Mouse (Mus musculus) midbrain, embryonic 11.5 days (tissue): ENCODE measurements around the gene Pnmt. TPM values are rescaled to one million over a fixed set of nuclear protein-coding genes. Genes with fewer than 3 reads are reported as not detected.

Source experiments
- ATAC-seq: fragments of 200-750 bp; cut with Nextera tagmentation; 2 replicates; pipeline ENCODE4 v1.8.0; 2017; ENCODE audit warnings: moderate TSS enrichment, moderate library complexity; ENCODE audit not compliant: low FRiP score
- DNase-seq: peaks from one replicate; pipeline ENCODE4 v3.0.0; 2015; ENCODE audit warnings: low spot score; ENCODE audit errors: missing footprints
- H3K27ac ChIP-seq: fragments of 300-500 bp; sonication (generic); 2 replicates; pipeline ENCODE4 v1.5.1; 2014; ENCODE audit warnings: low read depth, low read length
- H3K27me3 ChIP-seq: fragments of 300-500 bp; sonication (generic); 2 replicates; pipeline ENCODE4 v1.6.1; 2014; ENCODE audit warnings: mild to moderate bottlenecking, low read length, moderate library complexity, mixed read lengths; ENCODE audit not compliant: control insufficient read depth, insufficient read depth
- H3K36me3 ChIP-seq: fragments of 300-500 bp; sonication (generic); 2 replicates; pipeline ENCODE4 v1.6.1; 2014; ENCODE audit warnings: mild to moderate bottlenecking, low read length, moderate library complexity, mixed read lengths; ENCODE audit not compliant: control insufficient read depth, insufficient read depth
- H3K4me1 ChIP-seq: fragments of 300-500 bp; sonication (generic); 2 replicates; pipeline ENCODE4 v1.6.1; 2014; ENCODE audit warnings: low read length; ENCODE audit not compliant: control insufficient read depth, insufficient read depth
- H3K4me2 ChIP-seq: fragments of 300-500 bp; sonication (generic); 2 replicates; pipeline ENCODE4 v1.6.1; 2014; ENCODE audit warnings: mild to moderate bottlenecking, moderate library complexity
- H3K4me3 ChIP-seq: fragments of 300-500 bp; sonication (generic); 2 replicates; pipeline ENCODE4 v1.5.1; 2014; ENCODE audit warnings: low read depth, low read length
- H3K9ac ChIP-seq: fragments of 300-500 bp; sonication (generic); 2 replicates; pipeline ENCODE4 v1.6.1; 2014; ENCODE audit warnings: low read length
- H3K9me3 ChIP-seq: fragments of 300-500 bp; sonication (generic); 2 replicates; pipeline ENCODE4 v1.6.1; 2016; ENCODE audit warnings: low read length; ENCODE audit not compliant: control insufficient read depth
- WGBS: fragments of 180-500 bp; shearing (Covaris S2); extraction: QIAGEN DNeasy Blood & Tissue Kit; methylation state at CpG from one replicate; pipeline ENCODE4 v1.1.7; 2014; 5-methylcytosine and 5-hydroxymethylcytosine counted together
- polyA plus RNA-seq: library from polyadenylated mRNA; unstranded; fragments of >200 nt; fragmentation: Nextera tagmentation; extraction: Ambion mirVana; gene quantifications from 2 replicates; pipeline ENCODE4 v1.2.1, GENCODE M21; 2014

The Pnmt gene
- polyA plus RNA-seq, 1 experiment from 2014 or later = not detected

- ATAC-seq = no peak
- Histone ChIP-seq H3K36me3 (no peaks in the 10 kb centered on the region), H3K4me2 (no peak overlapping the region), H3K9ac (no peak overlapping the region), H3K4me3 (no peak overlapping the region), H3K27ac (no peak overlapping the region), H3K4me1 (peaks cover 6% of the 10 kb centered on the region; the same call in 1 of the 2 replicates), H3K27me3 (peaks cover 2% of the 10 kb centered on the region; the same call in 1 of the 2 replicates), H3K9me3 (no peaks in the 10 kb centered on the region)
- WGBS = 92% methylated on average over 7 of the region's 7 CpGs
- DNase-seq = peak; percentile 39
Observed at GRCm38 (mm10) chr11:98397946-98398345, 11.7 kb downstream of the Pnmt start.

GRCm38 (mm10) chr11:98400161-98400726, 14.0 kb downstream of the Pnmt start, which contains the start of gene Pgap3:
TSS of gene Pgap3 (minus strand) at chr11:98400490.
- peak within 1 kb of the TSS; percentile 98 for H3K27ac ChIP-seq
- H3K4me2 ChIP-seq = peak within 1 kb of the TSS; percentile 65
- H3K9ac ChIP-seq = peak within 1 kb of the TSS; percentile 78
- ATAC-seq (peak; percentile 93), DNase-seq (peak; percentile 99)
- WGBS = 1% methylated on average over 40 of the region's 40 CpGs
- H3K36me3 ChIP-seq = no peaks in the 10 kb centered on the region
- peaks cover 6% of the 10 kb centered on the region; the same call in 1 of the 2 replicates for H3K4me1 ChIP-seq
- H3K9me3 ChIP-seq = no peaks in the 10 kb centered on the region
- peaks cover 2% of the 10 kb centered on the region; the same call in 1 of the 2 replicates for H3K27me3 ChIP-seq
- peak within 1 kb of the TSS; percentile 71 for H3K4me3 ChIP-seq

- no peaks in the 10 kb centered on the region for H3K36me3 ChIP-seq
- WGBS = 66% methylated on average over 3 of the region's 3 CpGs
- peak overlapping the region; percentile 71 for H3K4me3 ChIP-seq
- ATAC-seq (0 out of 2 replicates have a peak, but pooled peaks have one; percentile 20), DNase-seq (no peak)
- peak overlapping the region; percentile 78 for H3K9ac ChIP-seq
- H3K27me3 ChIP-seq = peaks cover 2% of the 10 kb centered on the region; the same call in 1 of the 2 replicates
- peak overlapping the region; percentile 65 for H3K4me2 ChIP-seq
- H3K9me3 ChIP-seq = no peaks in the 10 kb centered on the region
- peak overlapping the region; percentile 98; the same call in 1 of the 2 replicates for H3K27ac ChIP-seq
- H3K4me1 ChIP-seq = peaks cover 6% of the 10 kb centered on the region; the same call in 1 of the 2 replicates
Observed at GRCm38 (mm10) chr11:98400816-98401215, 14.6 kb downstream of the Pnmt start.

GRCm38 (mm10) chr11:98406621-98407020, 20.4 kb downstream of the Pnmt start:
- Histone ChIP-seq H3K36me3 (no peaks in the 10 kb centered on the region), H3K4me1 (peaks cover 10% of the 10 kb centered on the region), H3K9ac (no peak overlapping the region), H3K9me3 (no peaks in the 10 kb centered on the region), H3K4me3 (no peak overlapping the region), H3K27ac (no peak overlapping the region), H3K4me2 (no peak overlapping the region), H3K27me3 (peaks cover 10% of the 10 kb centered on the region)
- WGBS = 71% methylated on average over 6 of the region's 6 CpGs
- DNase-seq = no peak
- no peak for ATAC-seq

GRCm38 (mm10) chr11:98408872-98409271, 22.6 kb downstream of the Pnmt start:
- Histone ChIP-seq H3K9ac (peak overlapping the region; percentile 40), H3K4me3 (no peak overlapping the region), H3K36me3 (no peaks in the 10 kb centered on the region), H3K27ac (no peak overlapping the region), H3K27me3 (peaks cover 9% of the 10 kb centered on the region), H3K4me1 (peaks cover 21% of the 10 kb centered on the region), H3K4me2 (peak overlapping the region; percentile 33), H3K9me3 (no peaks in the 10 kb centered on the region)
- no peak for DNase-seq
- 50% methylated on average over 8 of the region's 8 CpGs for WGBS
- ATAC-seq = peak; percentile 13; the same call in 1 of the 2 replicates

GRCm38 (mm10) chr11:98409341-98409822, 23.1 kb downstream of the Pnmt start:
- 2% methylated on average over 10 of the region's 10 CpGs for WGBS
- Histone ChIP-seq H3K4me3 (no peak overlapping the region), H3K9ac (peak overlapping the region; percentile 40), H3K4me2 (peak overlapping the region; percentile 33), H3K9me3 (no peaks in the 10 kb centered on the region), H3K36me3 (no peaks in the 10 kb centered on the region), H3K4me1 (peaks cover 26% of the 10 kb centered on the region), H3K27ac (no peak overlapping the region), H3K27me3 (peaks cover 9% of the 10 kb centered on the region)
- ATAC-seq (peak; percentile 75), DNase-seq (peak; percentile 87)

GRCm38 (mm10) chr11:98412273-98412796, 26.1 kb downstream of the Pnmt start, which contains the start of gene Erbb2:
TSS of gene Erbb2 (plus strand) at chr11:98412470.
- WGBS = 1% methylated on average over 40 of the region's 49 CpGs
- DNase-seq = peak; percentile 96
- Histone ChIP-seq H3K36me3 (no peaks in the 10 kb centered on the region), H3K4me1 (peaks cover 26% of the 10 kb centered on the region), H3K9ac (peak within 1 kb of the TSS; percentile 88), H3K9me3 (no peaks in the 10 kb centered on the region), H3K27me3 (peaks cover 9% of the 10 kb centered on the region), H3K4me2 (peak within 1 kb of the TSS; percentile 98), H3K4me3 (peak within 1 kb of the TSS; percentile 83), H3K27ac (peak within 1 kb of the TSS; percentile 40; the same call in 1 of the 2 replicates)
- ATAC-seq = peak; percentile 80

GRCm38 (mm10) chr11:98412797-98413301, 26.6 kb downstream of the Pnmt start:
- Histone ChIP-seq H3K9me3 (no peaks in the 10 kb centered on the region), H3K27ac (peak overlapping the region; percentile 40; the same call in 1 of the 2 replicates), H3K4me2 (peak overlapping the region; percentile 98), H3K4me3 (peak overlapping the region; percentile 83), H3K36me3 (no peaks in the 10 kb centered on the region), H3K9ac (peak overlapping the region; percentile 88), H3K4me1 (peaks cover 26% of the 10 kb centered on the region), H3K27me3 (peaks cover 9% of the 10 kb centered on the region)
- peak; percentile 34; the same call in 1 of the 2 replicates for ATAC-seq
- DNase-seq = no peak
- WGBS = under 1% methylated on average over 40 of the region's 40 CpGs

- WGBS = 32% methylated on average over 7 of the region's 7 CpGs
- Histone ChIP-seq H3K27ac (no peak overlapping the region), H3K27me3 (peaks cover 9% of the 10 kb centered on the region), H3K9ac (peak overlapping the region; percentile 88; the same call in 1 of the 2 replicates), H3K4me3 (peak overlapping the region; percentile 83), H3K4me2 (peak overlapping the region; percentile 98), H3K9me3 (no peaks in the 10 kb centered on the region), H3K36me3 (no peaks in the 10 kb centered on the region), H3K4me1 (peaks cover 25% of the 10 kb centered on the region)
- no peak for ATAC-seq
- DNase-seq = peak; percentile 87
Observed at GRCm38 (mm10) chr11:98413731-98414130, 27.5 kb downstream of the Pnmt start.
